Mouse (Mus musculus): ENCODE data around the gene Lmx1b. TPM values are rescaled to one million over a fixed set of nuclear protein-coding genes. Genes with fewer than 3 reads are reported as not detected.

Lmx1b gene
- polyA plus RNA-seq, 1 experiment from 2014 or later: 0.95 TPM

Other genes with a start within 250 kb of the Lmx1b start
- gene Zbtb34, start 209.2 kb downstream of the Lmx1b start, polyA plus RNA-seq (2015; fragmentation: Nextera tagmentation; extraction: Ambion mirVana): 7.6 TPM in 2 replicates
- 26.0 and 27.7 TPM in 2 replicates for gene Zbtb43, start 172.0 kb downstream of the Lmx1b start, polyA plus RNA-seq (2015; fragmentation: Nextera tagmentation; extraction: Ambion mirVana)
- gene Mvb12b, start 247.4 kb upstream of the Lmx1b start, polyA plus RNA-seq (2015; fragmentation: Nextera tagmentation; extraction: Ambion mirVana): 56.9 and 70.2 TPM in 2 replicates